Mouse (Mus musculus): Measurements from ENCODE around the gene Fgf2.
A peak's percentile ranks its signal among the peaks of the same experiment; 100 is the strongest.

Fgf2 gene

DNA sequence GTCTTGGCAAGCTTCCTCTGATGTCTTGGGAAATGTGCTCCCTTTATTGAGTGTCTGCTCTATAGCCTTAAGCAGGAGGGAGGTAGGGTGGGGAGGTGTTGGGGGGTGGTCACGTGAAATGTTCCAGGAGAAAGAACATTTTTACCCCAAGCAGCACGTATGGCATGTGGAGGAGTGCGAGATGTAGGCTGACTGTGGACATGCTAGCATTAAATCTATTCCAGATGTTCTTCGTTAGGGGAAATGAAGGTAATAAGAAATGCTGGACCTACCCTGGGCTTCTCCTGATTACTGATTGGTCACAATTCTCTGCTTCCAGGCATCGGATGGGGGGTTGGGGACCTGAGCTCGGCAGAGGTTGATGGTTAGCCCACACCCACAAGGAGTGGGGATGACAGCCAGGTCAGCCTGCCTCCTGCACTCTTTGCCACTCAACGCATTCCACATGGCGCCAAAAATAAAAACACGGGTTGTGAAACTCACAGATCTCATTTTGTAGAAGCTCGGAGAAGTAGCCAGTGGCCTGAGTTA lies 5.9 kb downstream of the Fgf2 start:
- no peak for DNase-seq (ENCODE audit: extremely low read depth, insufficient read length, low spot score)

GRCm38 (mm10) chr3:37354737-37355136 lies 6.6 kb downstream of the Fgf2 start:
- no peak for DNase-seq (ENCODE audit: extremely low read depth, insufficient read length, low spot score)

- peak; percentile 76 for DNase-seq (ENCODE audit: extremely low read depth, insufficient read length, low spot score)
These were observed 12.6 kb downstream of the Fgf2 start for GRCm38 (mm10) chr3:37360729-37361128.

DNA sequence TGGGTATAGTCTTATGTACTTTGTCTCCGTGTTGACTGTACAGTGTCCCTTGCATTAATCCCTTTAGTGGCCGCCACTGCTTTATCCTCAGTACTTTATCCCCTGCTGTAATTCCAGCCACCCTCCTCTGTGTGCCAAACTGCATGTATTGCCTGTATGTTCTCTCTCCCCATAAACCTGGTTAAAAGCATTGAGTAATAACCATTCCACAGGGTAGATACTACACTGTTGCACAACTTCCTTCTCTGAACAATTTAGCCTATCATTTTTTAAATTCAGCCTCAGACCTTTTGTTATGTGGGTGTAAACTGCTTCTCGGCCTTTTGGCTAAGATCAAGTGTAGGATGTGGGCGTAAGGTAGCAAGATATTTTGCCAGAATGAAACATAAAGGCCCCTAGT lies 17.0 kb downstream of the Fgf2 start:
- no peak for DNase-seq (ENCODE audit: extremely low read depth, insufficient read length, low spot score)

GRCm38 (mm10) chr3:37365976-37366375 lies 17.8 kb downstream of the Fgf2 start:
- DNase-seq (ENCODE audit: extremely low read depth, insufficient read length, low spot score) = no peak

DNA sequence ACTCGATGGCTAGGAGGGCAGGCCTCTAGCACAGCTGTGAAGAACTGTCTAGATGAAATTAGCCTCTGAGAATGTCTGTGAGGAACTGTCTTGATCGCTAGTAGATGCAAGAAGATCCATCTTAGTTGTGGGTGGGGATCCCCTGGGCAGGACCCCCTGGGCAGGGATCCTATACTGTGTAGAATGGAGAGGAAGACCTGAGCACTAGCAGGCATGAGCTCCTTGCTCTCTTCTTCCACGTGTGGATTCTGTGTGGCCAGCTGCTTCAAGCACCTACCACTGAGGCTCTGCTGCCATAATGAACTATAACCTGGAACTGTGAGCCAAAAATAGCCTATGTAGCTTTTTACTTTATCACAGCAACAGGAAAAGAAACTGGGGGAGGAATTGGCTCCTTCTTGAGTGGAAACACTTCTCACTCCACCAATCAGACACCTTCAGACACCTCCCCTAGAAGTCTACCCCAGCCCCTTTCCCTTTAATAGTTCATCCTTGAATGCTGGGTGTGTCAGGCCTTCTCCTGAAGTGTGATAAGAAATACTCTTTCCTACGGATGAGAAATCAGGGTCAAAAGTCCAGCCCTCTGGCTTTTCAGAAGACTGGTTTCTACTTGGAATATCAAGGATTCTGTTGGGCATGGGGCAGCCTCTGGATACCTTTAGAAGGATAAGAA lies 18.4 kb downstream of the Fgf2 start:
- DNase-seq (ENCODE audit: extremely low read depth, insufficient read length, low spot score) = no peak

DNA sequence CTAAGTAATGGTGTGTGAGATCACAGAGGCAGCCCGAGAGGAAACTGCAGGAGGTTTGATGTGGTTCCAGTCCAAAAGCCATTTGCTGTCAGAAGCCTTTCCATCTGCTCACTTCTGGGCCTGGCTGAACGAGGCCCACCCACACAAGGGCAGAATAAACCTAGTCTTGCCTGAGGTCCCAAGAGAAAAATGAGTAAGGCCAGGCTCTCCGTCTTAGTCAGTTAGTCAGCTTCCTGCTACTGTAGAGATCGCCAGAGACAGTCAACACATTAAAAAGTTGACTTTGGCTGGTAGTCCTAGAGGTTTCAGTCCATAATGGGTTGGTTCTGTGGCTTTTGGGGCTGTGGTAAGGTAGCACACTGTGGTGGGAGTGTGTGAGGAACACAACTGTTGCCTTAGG lies 22.3 kb downstream of the Fgf2 start:
- DNase-seq (ENCODE audit: extremely low read depth, insufficient read length, low spot score) = peak; percentile 20

- no peak for DNase-seq (ENCODE audit: extremely low read depth, insufficient read length, low spot score)
These were observed 25.6 kb downstream of the Fgf2 start for GRCm38 (mm10) chr3:37373712-37374111.

DNA sequence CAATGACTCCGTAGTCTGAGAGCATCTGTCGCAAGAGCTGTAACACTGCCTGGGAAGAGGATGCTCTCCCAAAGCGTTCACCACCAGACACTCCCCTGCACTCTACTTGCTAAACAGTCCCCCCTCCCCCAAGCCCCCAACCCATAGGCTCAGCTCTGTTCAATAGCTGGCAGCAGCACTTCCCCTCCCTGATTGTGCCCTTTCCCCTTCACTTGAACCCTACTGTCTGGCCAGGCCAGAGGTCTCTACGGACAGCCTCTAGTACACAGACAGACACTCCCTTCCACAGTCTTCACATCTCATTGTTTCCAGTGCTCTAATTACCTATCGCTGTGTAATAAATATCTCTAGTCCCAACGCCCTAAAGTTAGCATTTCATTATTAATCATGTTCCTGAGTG lies 29.8 kb downstream of the Fgf2 start:
- no peak for DNase-seq (ENCODE audit: extremely low read depth, insufficient read length, low spot score)

DNA sequence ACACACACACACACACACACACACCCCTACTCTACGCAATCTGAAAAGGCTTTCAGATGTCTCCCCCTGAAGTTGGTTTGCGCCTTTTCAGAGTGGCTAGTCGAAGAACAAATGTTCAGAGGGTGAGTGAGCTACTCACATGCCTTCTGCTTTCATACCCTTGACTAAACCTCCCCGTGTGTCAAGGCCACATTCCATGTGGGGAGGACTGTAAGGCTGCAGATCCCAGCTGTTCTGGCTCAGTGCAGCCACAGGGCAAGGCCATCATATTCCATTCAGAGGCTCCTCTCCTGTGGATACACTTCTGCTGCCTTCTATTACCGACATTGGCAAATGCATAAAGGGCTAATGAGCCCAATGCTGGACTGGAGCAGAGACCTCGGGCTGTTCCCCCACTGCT lies 30.3 kb downstream of the Fgf2 start:
- no peak for DNase-seq (ENCODE audit: extremely low read depth, insufficient read length, low spot score)

DNA sequence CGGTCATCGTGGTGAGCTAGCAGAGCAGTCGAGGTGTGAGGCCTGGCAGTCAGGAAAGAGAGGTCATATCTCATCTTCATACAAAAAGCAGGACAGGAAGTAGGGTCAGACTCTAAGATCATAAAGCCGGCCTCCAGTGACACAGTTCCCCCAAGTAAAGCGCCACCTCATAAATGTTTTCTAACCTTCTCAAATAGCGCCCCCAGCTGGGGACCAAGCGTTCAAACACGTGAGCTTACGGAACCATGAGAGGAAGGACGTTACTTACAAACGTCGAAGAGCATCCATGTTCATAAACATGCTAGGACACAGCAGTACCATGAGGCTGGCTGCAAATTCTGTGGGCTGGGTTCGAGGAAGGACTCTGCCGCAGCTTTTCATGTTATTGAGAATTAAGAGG lies 31.1 kb downstream of the Fgf2 start:
- no peak for DNase-seq (ENCODE audit: extremely low read depth, insufficient read length, low spot score)

GRCm38 (mm10) chr3:37379930-37380881 lies 32.1 kb downstream of the Fgf2 start:
- no peak for DNase-seq (ENCODE audit: extremely low read depth, insufficient read length, low spot score)

DNA sequence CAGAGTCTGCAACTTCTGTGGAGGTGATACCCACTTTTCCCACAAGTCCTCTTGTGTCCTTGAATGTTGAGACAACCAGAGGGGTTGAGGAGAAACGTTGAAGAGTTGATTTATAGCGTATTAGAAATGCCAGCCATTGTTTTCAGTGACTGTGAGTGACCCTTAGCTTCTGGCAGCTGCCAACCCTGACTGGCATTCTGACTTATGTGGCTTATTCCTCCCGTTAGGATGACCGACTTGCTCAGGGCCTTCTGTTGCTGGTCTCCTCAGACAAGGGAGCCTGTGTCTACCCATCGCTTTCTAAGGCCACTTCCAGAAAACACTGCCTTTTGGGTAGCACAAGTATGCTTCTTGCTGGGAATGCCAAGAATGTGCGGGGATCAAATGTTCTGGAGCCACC lies 33.3 kb downstream of the Fgf2 start:
- no peak for DNase-seq (ENCODE audit: extremely low read depth, insufficient read length, low spot score)

- DNase-seq (ENCODE audit: extremely low read depth, insufficient read length, low spot score) = no peak
These were observed 35.1 kb downstream of the Fgf2 start for GRCm38 (mm10) chr3:37383096-37383765.

DNA sequence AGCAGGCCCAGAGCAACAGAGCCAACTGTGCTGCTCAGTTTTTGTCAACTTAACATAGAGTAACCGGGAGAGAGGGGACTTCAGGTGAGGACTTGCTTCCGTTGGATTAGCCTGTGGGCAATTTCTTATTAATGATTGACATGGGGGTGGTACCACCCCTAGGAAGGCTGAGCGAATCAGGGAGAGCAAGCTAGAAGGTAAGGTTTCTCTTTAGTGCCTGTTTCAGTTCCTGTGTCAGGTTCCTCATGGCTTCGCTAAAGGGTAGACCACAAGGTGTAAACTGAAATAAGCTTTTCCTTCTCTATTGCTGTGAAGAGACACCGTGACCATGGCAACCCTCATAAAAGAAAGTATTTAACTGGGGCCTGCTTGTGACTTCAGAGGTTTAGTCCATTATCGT lies 39.2 kb downstream of the Fgf2 start:
- DNase-seq (ENCODE audit: extremely low read depth, insufficient read length, low spot score) = no peak

DNA sequence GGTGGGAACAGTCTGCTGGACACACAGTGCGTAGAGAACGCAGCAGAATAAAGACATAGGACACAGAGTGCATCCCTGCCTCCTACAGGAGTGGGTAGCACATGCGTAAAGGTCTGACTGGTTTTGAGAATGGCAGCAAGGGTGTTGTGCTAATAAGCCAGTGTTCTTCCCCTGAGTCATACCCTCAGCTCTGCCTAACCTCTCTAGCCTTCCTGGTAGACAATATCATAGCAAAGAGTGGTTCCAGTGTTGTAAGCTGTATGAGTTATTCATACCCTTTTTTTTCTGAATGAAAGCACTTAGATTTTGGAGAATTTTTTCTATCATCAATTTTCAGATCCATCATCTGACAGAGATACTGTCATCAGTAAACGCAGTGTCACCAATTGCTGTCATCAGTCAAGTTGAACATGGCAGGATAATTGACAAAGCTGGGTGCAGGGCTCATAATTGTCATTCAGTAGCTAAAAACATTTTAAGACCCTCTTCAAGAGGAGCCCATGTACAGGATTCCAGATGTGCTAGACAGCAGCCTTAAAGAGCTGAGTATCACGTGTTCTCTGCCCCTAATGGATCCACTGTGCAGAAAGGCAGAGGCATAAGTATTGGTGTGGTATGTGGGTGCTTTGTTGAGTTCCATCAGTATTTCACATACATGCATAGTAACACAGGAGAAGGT lies 48.9 kb downstream of the Fgf2 start:
- no peak for DNase-seq (ENCODE audit: extremely low read depth, insufficient read length, low spot score)

DNA sequence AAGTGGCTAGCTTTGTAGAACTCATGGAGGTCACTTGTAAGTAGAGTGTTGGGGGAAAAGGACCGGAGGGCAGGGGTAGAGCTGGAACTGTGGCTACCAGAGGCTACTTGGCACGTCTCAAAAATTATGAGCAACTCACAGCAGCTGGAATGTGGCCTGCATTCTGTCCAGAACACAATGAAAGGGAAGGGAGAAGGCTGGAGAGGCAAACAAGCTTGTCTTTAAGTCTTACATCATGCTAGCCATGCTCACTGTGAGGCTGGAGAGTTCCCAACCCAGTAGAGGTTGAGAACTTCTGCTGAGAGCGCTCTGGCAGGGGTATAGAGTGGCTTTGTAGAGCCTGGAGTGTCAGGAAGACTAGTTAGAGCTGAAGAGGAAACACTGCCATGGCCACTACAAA lies 49.5 kb downstream of the Fgf2 start:
- peak; percentile 21 for DNase-seq (ENCODE audit: extremely low read depth, insufficient read length, low spot score)

DNA sequence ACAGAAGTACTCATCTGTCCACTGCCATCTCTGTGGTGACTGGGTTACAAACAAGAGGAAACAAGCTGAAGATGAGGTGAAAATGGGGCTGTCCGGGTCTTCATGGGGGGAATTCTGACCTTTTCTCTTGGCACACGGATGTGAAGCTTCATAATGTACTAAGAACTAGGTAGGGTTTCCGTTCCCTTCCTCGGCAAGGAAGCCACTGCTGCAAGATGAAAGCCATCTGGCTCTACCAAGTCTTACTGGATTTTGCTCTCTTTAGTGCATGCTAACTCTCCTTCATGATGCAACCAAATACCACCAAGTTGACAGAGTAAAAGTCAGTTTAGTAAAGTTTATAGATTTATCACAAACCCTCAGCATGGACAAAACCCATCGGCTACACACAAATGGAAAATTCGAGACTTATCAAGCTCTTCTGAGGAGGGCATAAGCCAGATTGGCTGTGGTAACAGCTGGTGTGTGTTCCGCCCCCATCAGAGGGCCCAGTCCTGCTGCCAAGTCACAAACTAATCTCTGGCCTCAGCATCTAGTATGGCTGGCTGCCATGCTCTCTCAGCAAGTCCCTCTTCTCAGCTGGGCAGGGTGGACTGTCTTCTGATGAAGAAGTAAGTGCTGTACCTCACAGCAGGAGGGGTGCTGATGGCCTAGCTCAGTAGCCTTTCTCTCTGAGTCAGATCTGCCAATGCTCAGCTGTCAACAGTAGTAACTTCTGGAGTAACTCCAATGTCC lies 50.7 kb downstream of the Fgf2 start:
- no peak for DNase-seq (ENCODE audit: extremely low read depth, insufficient read length, low spot score)

- DNase-seq (ENCODE audit: extremely low read depth, insufficient read length, low spot score) = no peak
These were observed 53.8 kb downstream of the Fgf2 start for GRCm38 (mm10) chr3:37401729-37402610.
